ENCODE assay signal across 14 mouse cellular contexts in the genomic region with DNA sequence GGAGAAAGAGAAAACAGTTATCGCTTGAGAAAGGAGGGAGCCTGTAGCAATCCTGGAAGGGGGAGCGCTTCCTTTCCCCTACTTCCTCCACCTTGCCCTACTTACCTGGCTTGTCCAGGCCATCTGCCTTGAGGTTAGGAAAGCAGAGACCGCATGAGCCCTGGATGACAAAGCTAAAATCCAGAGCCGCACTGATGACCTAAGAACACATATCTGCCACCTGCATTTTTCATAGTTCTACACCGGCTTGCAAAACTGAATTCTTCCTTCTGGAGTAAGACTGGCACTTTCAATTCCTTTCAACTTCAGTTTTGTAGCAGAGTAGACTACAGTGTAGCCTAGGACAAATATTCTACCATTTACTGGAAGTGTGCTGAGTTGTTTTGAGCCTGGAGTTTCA. TPM values are rescaled to one million over a fixed set of nuclear protein-coding genes. Genes with fewer than 3 reads are reported as not detected.
A peak's percentile ranks its signal among the peaks of the same experiment; 100 is the strongest.
DNase-seq lines count a peak whose midpoint lies in the region; ATAC-seq and TF ChIP-seq lines count a peak whose summit lies in the region.
"Had no signal": no experiment of that assay in that cellular context is flagged by ENCODE, and none has a peak within 500 bp of the region (broad histone marks: within the 10 kb centered on the region; RNA-seq: fewer than 3 reads in every experiment).

No protein-coding gene starts in this region.

- WGBS in forebrain, embryonic 12.5 days = 79% methylated on average over 5 of the region's 5 CpGs
- 85% methylated on average over 5 of the region's 5 CpGs for WGBS in forebrain, postnatal 0 days
- WGBS in lung, embryonic 14.5 days = 81% methylated on average over 5 of the region's 5 CpGs
- WGBS in lung, postnatal 0 days = 77% methylated on average over 5 of the region's 5 CpGs
- WGBS in forebrain, embryonic 15.5 days = 87% methylated on average over 5 of the region's 5 CpGs

- H3K27me3 ChIP-seq in forebrain, embryonic 12.5 days = peaks cover 3% of the 10 kb centered on the region; the same call in 1 of the 2 replicates
- no peaks in the 10 kb centered on the region for H3K27me3 ChIP-seq in forebrain, postnatal 0 days (ENCODE audit: insufficient read depth, low read length)
- H3K27me3 ChIP-seq in lung, embryonic 14.5 days (ENCODE audit: insufficient read depth, low read length) = no peaks in the 10 kb centered on the region
- H3K27me3 ChIP-seq in lung, postnatal 0 days (replicated peaks; ENCODE audit: insufficient read depth, low read length) = no peaks in the 10 kb centered on the region
- H3K27me3 ChIP-seq in forebrain, embryonic 15.5 days = no peaks in the 10 kb centered on the region

- H3K9me3 ChIP-seq in forebrain, embryonic 12.5 days = no peaks in the 10 kb centered on the region
- no peaks in the 10 kb centered on the region for H3K9me3 ChIP-seq in forebrain, postnatal 0 days (ENCODE audit: low read length)
- H3K9me3 ChIP-seq in lung, embryonic 14.5 days (ENCODE audit: low read depth, low read length) = no peaks in the 10 kb centered on the region
- no peaks in the 10 kb centered on the region for H3K9me3 ChIP-seq in lung, postnatal 0 days (ENCODE audit: low read length)
- H3K9me3 ChIP-seq in forebrain, embryonic 15.5 days = no peaks in the 10 kb centered on the region

- no peak for ATAC-seq in forebrain, embryonic 12.5 days (ENCODE audit: low FRiP score)
- no peak for ATAC-seq in forebrain, postnatal 0 days
- ATAC-seq in lung, embryonic 14.5 days (ENCODE audit: insufficient read depth) = no peak
- ATAC-seq in lung, postnatal 0 days = no peak
- no peak for ATAC-seq in forebrain, embryonic 15.5 days (replicated peaks)
- ATAC-seq in megakaryocyte, adult 5-6 weeks (ENCODE audit: poor library complexity, severe bottlenecking) = peak; percentile 22
- no peak for ATAC-seq in inflammation-experienced regulatory T-cells, adult 6 months

- DNase-seq in forebrain, postnatal 0 days = no peak
- DNase-seq in lung, embryonic 14.5 days = no peak
- no peak for DNase-seq in lung, postnatal 0 days (ENCODE audit: low spot score)
- DNase-seq in adrenal gland, adult 2 months = no peak

- no peak for TF ChIP-seq EP300 in lung, postnatal 0 days (IDR thresholded peaks at IDR 0.05)

- TF ChIP-seq CTCF in forebrain, postnatal 0 days (IDR thresholded peaks at IDR 0.05; ENCODE audit: low read depth) = no peak
- no peak for TF ChIP-seq CTCF in lung, embryonic 14.5 days (IDR thresholded peaks at IDR 0.05; ENCODE audit: low read depth)
- TF ChIP-seq CTCF in lung, postnatal 0 days (IDR thresholded peaks at IDR 0.05) = no peak

- H3K36me3 ChIP-seq in forebrain, embryonic 12.5 days (replicated peaks) = peaks cover 16% of the 10 kb centered on the region
- peaks cover 7% of the 10 kb centered on the region; the same call in 1 of the 2 replicates for H3K36me3 ChIP-seq in forebrain, postnatal 0 days (ENCODE audit: insufficient read depth)
- peaks cover 18% of the 10 kb centered on the region for H3K36me3 ChIP-seq in lung, embryonic 14.5 days (ENCODE audit: insufficient read depth)
- H3K36me3 ChIP-seq in lung, postnatal 0 days (ENCODE audit: insufficient read depth, low read length) = 0 out of 2 replicates have a peak, but pooled peaks cover 3% of the 10 kb centered on the region
- peaks cover 15% of the 10 kb centered on the region for H3K36me3 ChIP-seq in forebrain, embryonic 15.5 days

- 0 out of 2 replicates have a peak overlapping the region, but pooled peaks have one; percentile 86 for H3K4me2 ChIP-seq in forebrain, embryonic 12.5 days
- no peak overlapping the region for H3K4me2 ChIP-seq in forebrain, postnatal 0 days (ENCODE audit: low read depth)
- H3K4me2 ChIP-seq in lung, embryonic 14.5 days = peak overlapping the region; percentile 89
- H3K4me2 ChIP-seq in lung, postnatal 0 days (replicated peaks; ENCODE audit: low read depth, low read length) = no peak overlapping the region
- H3K4me2 ChIP-seq in forebrain, embryonic 15.5 days (replicated peaks) = no peak overlapping the region

- peaks cover 32% of the 10 kb centered on the region for H3K4me1 ChIP-seq in forebrain, embryonic 12.5 days
- H3K4me1 ChIP-seq in forebrain, postnatal 0 days (ENCODE audit: insufficient read depth) = peaks cover 13% of the 10 kb centered on the region
- peaks cover 13% of the 10 kb centered on the region; the same call in 1 of the 2 replicates for H3K4me1 ChIP-seq in lung, embryonic 14.5 days (ENCODE audit: insufficient read depth)
- peaks cover 11% of the 10 kb centered on the region; the same call in 1 of the 2 replicates for H3K4me1 ChIP-seq in lung, postnatal 0 days (ENCODE audit: insufficient read depth, low read depth, low read length)
- peaks cover 35% of the 10 kb centered on the region for H3K4me1 ChIP-seq in forebrain, embryonic 15.5 days

- H3K27ac ChIP-seq in forebrain, embryonic 12.5 days = no peak overlapping the region
- no peak overlapping the region for H3K27ac ChIP-seq in forebrain, postnatal 0 days (ENCODE audit: low read depth, low read length)
- peak overlapping the region; percentile 13; the same call in 1 of the 2 replicates for H3K27ac ChIP-seq in lung, embryonic 14.5 days (ENCODE audit: low read depth)
- H3K27ac ChIP-seq in lung, postnatal 0 days (ENCODE audit: low read length) = no peak overlapping the region
- no peak overlapping the region for H3K27ac ChIP-seq in forebrain, embryonic 15.5 days (replicated peaks)
- H3K27ac ChIP-seq: layer of hippocampus, adult 2 months had no signal

- no peak overlapping the region for H3K4me3 ChIP-seq in forebrain, embryonic 12.5 days (replicated peaks)
- H3K4me3 ChIP-seq in forebrain, postnatal 0 days (ENCODE audit: low read depth, low read length) = no peak overlapping the region
- no peak overlapping the region for H3K4me3 ChIP-seq in lung, embryonic 14.5 days (ENCODE audit: low read depth, low read length)
- H3K4me3 ChIP-seq in lung, postnatal 0 days (ENCODE audit: low read depth, low read length) = no peak overlapping the region
- 0 out of 2 replicates have a peak overlapping the region, but pooled peaks have one; percentile 99 for H3K4me3 ChIP-seq in forebrain, embryonic 15.5 days

- H3K9ac ChIP-seq in forebrain, embryonic 12.5 days = no peak overlapping the region
- no peak overlapping the region for H3K9ac ChIP-seq in forebrain, postnatal 0 days
- no peak overlapping the region for H3K9ac ChIP-seq in lung, embryonic 14.5 days
- H3K9ac ChIP-seq in lung, postnatal 0 days (replicated peaks; ENCODE audit: low read depth) = no peak overlapping the region
- no peak overlapping the region for H3K9ac ChIP-seq in forebrain, embryonic 15.5 days (replicated peaks)

RNA-seq across cellular contexts. Expression of a gene that starts 0.9 kb away (rescaled TPM):
- 132 and 153 TPM in 2 replicates for polyA plus RNA-seq in forebrain, embryonic 12.5 days (2016; fragmentation: Nextera tagmentation; extraction: Ambion mirVana)
- 81.7 and 90.9 TPM in 2 replicates for total RNA-seq in forebrain, postnatal 0 days (2014; rRNA removed)
- 72.7 and 85.3 TPM in 2 replicates for polyA plus RNA-seq in forebrain, postnatal 0 days (2015; fragmentation: Nextera tagmentation; extraction: Ambion mirVana)
- polyA plus RNA-seq in lung, embryonic 14.5 days (2014; fragmentation: Nextera tagmentation; extraction: Ambion mirVana) = 158 and 173 TPM in 2 replicates
- 61.2 and 63.3 TPM in 2 replicates for polyA plus RNA-seq in lung, postnatal 0 days (2015; fragmentation: Nextera tagmentation; extraction: Ambion mirVana)
- polyA plus RNA-seq in forebrain, embryonic 15.5 days (2015; fragmentation: Nextera tagmentation; extraction: Ambion mirVana) = 98.8 and 101 TPM in 2 replicates
- 47.7 and 50.6 TPM in 2 replicates for total RNA-seq in megakaryocyte, adult 5-6 weeks (2015)
- 79.9 and 84.0 TPM in 2 replicates for total RNA-seq in megakaryocyte, adult 5-6 weeks (2017)
- 10 to 100 TPM; 16.0 to 17.3 (median 16.3) TPM for polyA plus RNA-seq in inflammation-experienced regulatory T-cells, adult 6 months (2017; shearing (Covaris generic))
- 10 to 100 TPM; 47.9 to 52.0 TPM for total RNA-seq in adrenal gland, adult 2 months (2021)
- polyA plus RNA-seq in adrenal gland, adult 2 months (2012; rRNA removed) = 170 and 180 TPM in 2 replicates

RNA-seq across cellular contexts. Expression of a gene that starts 32.7 kb away (rescaled TPM):
- not detected in 2 replicates for polyA plus RNA-seq in forebrain, embryonic 12.5 days (2016; fragmentation: Nextera tagmentation; extraction: Ambion mirVana)
- not detected in 2 replicates for total RNA-seq in forebrain, postnatal 0 days (2014; rRNA removed)
- polyA plus RNA-seq in forebrain, postnatal 0 days (2015; fragmentation: Nextera tagmentation; extraction: Ambion mirVana) = not detected in 2 replicates
- not detected in 2 replicates for polyA plus RNA-seq in lung, embryonic 14.5 days (2014; fragmentation: Nextera tagmentation; extraction: Ambion mirVana)
- polyA plus RNA-seq in lung, postnatal 0 days (2015; fragmentation: Nextera tagmentation; extraction: Ambion mirVana) = not detected in 2 replicates
- not detected in 2 replicates for polyA plus RNA-seq in forebrain, embryonic 15.5 days (2015; fragmentation: Nextera tagmentation; extraction: Ambion mirVana)
- total RNA-seq in megakaryocyte, adult 5-6 weeks (2015) = not detected in 2 replicates
- total RNA-seq in megakaryocyte, adult 5-6 weeks (2017) = not detected in 2 replicates
- not detected for polyA plus RNA-seq in inflammation-experienced regulatory T-cells, adult 6 months (2017; shearing (Covaris generic))
- total RNA-seq in adrenal gland, adult 2 months (2021) = not detected
- not detected in 2 replicates for polyA plus RNA-seq in adrenal gland, adult 2 months (2012; rRNA removed)
- total RNA-seq: common myeloid progenitor, adult 5-6 weeks; layer of hippocampus, adult 2 months; liver, adult 2 months; monocyte, adult 5-6 weeks had no signal
- polyA plus RNA-seq: frontal cortex, adult 2 months; hindbrain, embryonic 11.5 days; liver, adult 2 months had no signal

RNA-seq across cellular contexts. Expression of a gene that starts 48.9 kb away (rescaled TPM):
- not detected in 2 replicates for polyA plus RNA-seq in forebrain, embryonic 12.5 days (2016; fragmentation: Nextera tagmentation; extraction: Ambion mirVana)
- total RNA-seq in forebrain, postnatal 0 days (2014; rRNA removed) = not detected in 2 replicates
- not detected in 2 replicates for polyA plus RNA-seq in forebrain, postnatal 0 days (2015; fragmentation: Nextera tagmentation; extraction: Ambion mirVana)
- not detected in 2 replicates for polyA plus RNA-seq in lung, embryonic 14.5 days (2014; fragmentation: Nextera tagmentation; extraction: Ambion mirVana)
- not detected in 2 replicates for polyA plus RNA-seq in lung, postnatal 0 days (2015; fragmentation: Nextera tagmentation; extraction: Ambion mirVana)
- polyA plus RNA-seq in forebrain, embryonic 15.5 days (2015; fragmentation: Nextera tagmentation; extraction: Ambion mirVana) = not detected in 2 replicates
- total RNA-seq in megakaryocyte, adult 5-6 weeks (2015) = not detected in 2 replicates
- total RNA-seq in megakaryocyte, adult 5-6 weeks (2017) = not detected in 2 replicates
- not detected for polyA plus RNA-seq in inflammation-experienced regulatory T-cells, adult 6 months (2017; shearing (Covaris generic))
- not detected for total RNA-seq in adrenal gland, adult 2 months (2021)
- not detected in 2 replicates for polyA plus RNA-seq in adrenal gland, adult 2 months (2012; rRNA removed)
- total RNA-seq: common myeloid progenitor, adult 5-6 weeks; layer of hippocampus, adult 2 months; liver, adult 2 months; monocyte, adult 5-6 weeks had no signal
- polyA plus RNA-seq: frontal cortex, adult 2 months; hindbrain, embryonic 11.5 days; liver, adult 2 months had no signal

Comparison
In these comparisons a context has a peak if more than half of its experiments do, and no peak if none do; other contexts are left out.
1. H3K4me2 ChIP-seq: peak in forebrain, embryonic 12.5 days (single experiment) and lung, embryonic 14.5 days (single experiment); none in forebrain, postnatal 0 days (single experiment), lung, postnatal 0 days (single experiment) and forebrain, embryonic 15.5 days (single experiment).